Mouse (Mus musculus) ES-Bruce4 (cell line): ENCODE measurements around the gene Zbtb16. TPM values are rescaled to one million over a fixed set of nuclear protein-coding genes. Genes with fewer than 3 reads are reported as not detected.

Source experiments
- H3K27ac ChIP-seq: 2 replicates; pipeline ENCODE4 v1.5.1; 2012; ENCODE audit warnings: low read length, inconsistent platforms; ENCODE audit not compliant: insufficient read depth
- H3K27me3 ChIP-seq: 2 replicates; pipeline ENCODE4 v1.6.1; 2012; ENCODE audit warnings: mild to moderate bottlenecking, low read length, inconsistent platforms; ENCODE audit not compliant: control insufficient read depth, poor library complexity, insufficient read depth, severe bottlenecking
- H3K36me3 ChIP-seq: 2 replicates; pipeline ENCODE4 v1.6.1; 2012; ENCODE audit warnings: inconsistent platforms, mild to moderate bottlenecking, low read length, moderate library complexity; ENCODE audit not compliant: control insufficient read depth, poor library complexity, insufficient read depth, severe bottlenecking
- H3K4me1 ChIP-seq: one replicate; pipeline ENCODE4 v1.8.1; 2011; ENCODE audit warnings: low read length; ENCODE audit not compliant: control insufficient read depth, insufficient read depth
- H3K4me3 ChIP-seq: 2 replicates; pipeline ENCODE4 v1.5.1; 2011; ENCODE audit warnings: low read depth, mild to moderate bottlenecking, low read length
- H3K9ac ChIP-seq: 2 replicates; pipeline ENCODE4 v1.6.1; 2012; ENCODE audit warnings: low read depth, mild to moderate bottlenecking, inconsistent platforms; ENCODE audit not compliant: poor library complexity, severe bottlenecking
- H3K9me3 ChIP-seq: replicated peaks from 2 replicates; pipeline ENCODE4 v1.6.1; 2012; ENCODE audit warnings: mild to moderate bottlenecking, low read length, inconsistent platforms; ENCODE audit not compliant: control insufficient read depth, poor library complexity, insufficient read depth, severe bottlenecking
- CTCF ChIP-seq: IDR thresholded peaks from one replicate; pipeline ENCODE4 v1.8.1; 2011; ENCODE audit warnings: low read depth, low read length
- EP300 ChIP-seq: IDR thresholded peaks from 2 replicates; pipeline ENCODE4 v1.6.1; 2011; ENCODE audit warnings: low read depth, low read length; ENCODE audit not compliant: insufficient read depth
- POLR2A ChIP-seq: IDR thresholded peaks from one replicate; pipeline ENCODE4 v1.8.1; 2011; ENCODE audit warnings: low read length; ENCODE audit not compliant: insufficient read depth
- polyA plus RNA-seq: library from polyadenylated mRNA; stranded (reverse); fragments of >200 nt; gene quantifications from 2 replicates; pipeline ENCODE4 v1.2.4, GENCODE M21; 2011; ENCODE audit warnings: low read depth; ENCODE audit not compliant: missing spikeins, insufficient read depth, insufficient read length

Zbtb16 gene
- polyA plus RNA-seq, 1 experiment = 0.49 TPM

DNA sequence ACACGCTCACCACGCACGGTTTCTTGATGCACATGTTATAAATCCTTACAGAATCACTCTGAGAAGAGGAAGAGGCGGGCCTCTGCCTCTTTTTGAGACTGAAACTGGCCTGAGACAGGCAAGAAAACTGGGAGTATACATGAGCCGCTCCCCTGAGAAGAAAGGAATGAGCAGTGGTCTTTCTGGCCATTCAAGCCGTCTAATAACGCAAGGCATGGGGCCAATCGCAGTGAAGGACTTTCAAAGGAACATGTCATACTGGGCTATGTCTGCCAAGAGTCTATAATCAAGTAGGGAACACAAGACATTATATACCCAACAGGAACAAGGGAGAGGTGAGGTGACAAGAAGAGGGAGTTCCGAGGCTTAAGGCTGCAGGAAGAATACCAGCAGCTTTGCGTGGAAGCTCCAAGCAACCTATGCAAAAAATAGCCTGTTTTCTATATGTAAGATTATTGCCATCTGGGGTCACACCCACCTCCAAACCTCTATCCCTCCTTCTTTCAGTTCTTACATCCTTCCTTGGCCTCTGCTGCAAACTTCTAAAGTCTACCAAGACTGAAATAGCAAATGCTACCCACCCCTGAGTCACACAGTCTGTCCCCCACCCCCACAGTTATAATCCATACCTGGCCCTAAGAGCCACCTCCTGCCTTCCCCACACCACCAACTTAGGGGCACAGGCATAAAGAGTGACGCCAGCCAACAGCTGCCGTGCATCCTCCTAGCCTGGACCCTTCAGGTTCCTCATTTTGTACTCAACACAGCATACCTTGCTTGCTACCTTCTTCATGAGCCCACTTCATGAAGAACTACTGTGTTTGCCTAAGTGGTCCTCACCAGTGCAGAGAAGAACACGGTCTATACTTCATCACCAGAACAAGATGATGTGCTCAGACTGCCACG lies 74.0 kb downstream of the Zbtb16 start:
- no peak overlapping the region for H3K4me3 ChIP-seq
- H3K4me1 ChIP-seq = no peaks in the 10 kb centered on the region
- H3K27me3 ChIP-seq = no peaks in the 10 kb centered on the region
- TF ChIP-seq EP300 (no peak), POLR2A (no peak), CTCF (no peak)
- no peak overlapping the region for H3K9ac ChIP-seq
- no peak overlapping the region for H3K27ac ChIP-seq
- H3K36me3 ChIP-seq = no peaks in the 10 kb centered on the region
- no peaks in the 10 kb centered on the region for H3K9me3 ChIP-seq

DNA sequence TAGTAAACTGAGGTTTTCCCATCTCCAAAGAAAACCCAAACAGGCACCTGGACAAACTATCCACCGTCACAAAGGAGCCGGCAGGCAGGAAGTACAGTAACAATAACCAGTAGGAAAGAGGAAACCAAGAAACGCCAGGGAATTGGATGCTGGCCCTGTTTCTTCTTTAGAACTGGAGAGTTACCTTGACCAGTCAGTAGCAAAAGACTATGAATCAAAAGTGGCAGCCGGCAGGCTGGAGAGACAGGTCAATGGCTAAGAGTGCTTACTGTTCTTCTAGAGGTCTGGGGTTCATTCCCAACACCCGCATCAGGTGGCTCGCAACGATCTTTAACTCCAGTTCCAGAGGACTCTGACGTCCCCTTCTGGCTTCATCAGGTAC lies 74.9 kb downstream of the Zbtb16 start:
- TF ChIP-seq POLR2A (no peak), CTCF (no peak), EP300 (no peak)
- no peaks in the 10 kb centered on the region for H3K27me3 ChIP-seq
- no peak overlapping the region for H3K9ac ChIP-seq
- no peaks in the 10 kb centered on the region for H3K36me3 ChIP-seq
- no peaks in the 10 kb centered on the region for H3K4me1 ChIP-seq
- H3K4me3 ChIP-seq = no peak overlapping the region
- H3K27ac ChIP-seq = no peak overlapping the region
- H3K9me3 ChIP-seq = no peaks in the 10 kb centered on the region

DNA sequence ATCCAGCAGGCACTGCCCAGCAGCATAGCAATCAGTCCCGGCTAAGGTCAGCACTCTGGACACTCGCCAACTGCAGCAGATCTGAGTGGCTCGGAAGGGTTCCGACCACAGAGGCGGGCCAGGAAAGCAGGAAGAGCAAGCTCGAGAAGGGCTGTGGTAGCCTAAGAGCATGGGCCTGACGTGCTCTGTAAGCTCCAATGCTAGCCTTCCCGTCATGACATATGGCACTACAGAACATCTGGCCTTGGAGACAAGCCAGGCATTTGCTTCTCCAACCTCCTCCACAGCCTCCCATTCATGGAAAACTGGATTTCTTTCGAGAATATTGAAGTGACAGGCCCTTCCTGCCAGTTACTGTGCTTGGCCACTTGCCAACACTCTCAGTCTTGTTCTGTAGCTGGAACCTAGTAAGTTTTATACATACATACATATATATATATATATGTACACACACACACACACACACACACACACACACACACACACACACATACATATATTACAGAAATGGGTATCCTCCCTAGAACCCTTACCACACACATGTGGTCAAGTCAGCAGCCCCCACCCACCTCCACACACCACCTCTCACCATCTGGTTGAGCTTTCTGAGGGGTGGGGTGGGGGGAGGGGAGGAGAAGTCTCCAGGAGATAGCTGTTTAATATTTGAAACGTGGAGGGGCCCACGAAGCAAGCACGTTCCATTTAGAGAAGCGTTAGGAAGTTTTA lies 75.4 kb downstream of the Zbtb16 start:
- H3K36me3 ChIP-seq = no peaks in the 10 kb centered on the region
- TF ChIP-seq EP300 (no peak), POLR2A (no peak), CTCF (no peak)
- H3K4me3 ChIP-seq = no peak overlapping the region
- no peaks in the 10 kb centered on the region for H3K9me3 ChIP-seq
- H3K27me3 ChIP-seq = no peaks in the 10 kb centered on the region
- H3K9ac ChIP-seq = no peak overlapping the region
- no peaks in the 10 kb centered on the region for H3K4me1 ChIP-seq
- no peak overlapping the region for H3K27ac ChIP-seq

DNA sequence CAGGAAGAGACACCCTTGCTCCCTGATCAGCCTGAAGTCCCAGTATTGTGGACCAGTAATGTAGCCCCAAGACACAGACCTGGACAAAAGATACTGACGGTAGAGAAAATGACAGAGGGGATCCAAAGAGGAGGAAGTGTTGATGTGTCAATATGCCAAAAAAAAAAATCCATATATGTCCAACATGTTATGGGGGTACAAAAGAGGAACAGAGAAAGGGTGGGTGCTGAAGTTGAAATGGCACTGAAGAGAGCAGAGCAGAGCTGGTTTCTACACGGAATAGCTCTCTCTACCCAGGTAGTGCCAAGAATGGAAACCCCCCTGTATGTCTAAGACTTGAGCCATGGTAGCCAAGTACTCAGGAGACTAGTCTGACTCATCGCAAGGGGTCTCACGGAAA lies 76.9 kb downstream of the Zbtb16 start:
- H3K9me3 ChIP-seq = no peaks in the 10 kb centered on the region
- no peaks in the 10 kb centered on the region for H3K4me1 ChIP-seq
- H3K36me3 ChIP-seq = no peaks in the 10 kb centered on the region
- H3K4me3 ChIP-seq = no peak overlapping the region
- H3K27me3 ChIP-seq = no peaks in the 10 kb centered on the region
- TF ChIP-seq CTCF = no peak
- TF ChIP-seq EP300 = no peak
- TF ChIP-seq POLR2A = no peak
- no peak overlapping the region for H3K9ac ChIP-seq
- H3K27ac ChIP-seq = no peak overlapping the region

DNA sequence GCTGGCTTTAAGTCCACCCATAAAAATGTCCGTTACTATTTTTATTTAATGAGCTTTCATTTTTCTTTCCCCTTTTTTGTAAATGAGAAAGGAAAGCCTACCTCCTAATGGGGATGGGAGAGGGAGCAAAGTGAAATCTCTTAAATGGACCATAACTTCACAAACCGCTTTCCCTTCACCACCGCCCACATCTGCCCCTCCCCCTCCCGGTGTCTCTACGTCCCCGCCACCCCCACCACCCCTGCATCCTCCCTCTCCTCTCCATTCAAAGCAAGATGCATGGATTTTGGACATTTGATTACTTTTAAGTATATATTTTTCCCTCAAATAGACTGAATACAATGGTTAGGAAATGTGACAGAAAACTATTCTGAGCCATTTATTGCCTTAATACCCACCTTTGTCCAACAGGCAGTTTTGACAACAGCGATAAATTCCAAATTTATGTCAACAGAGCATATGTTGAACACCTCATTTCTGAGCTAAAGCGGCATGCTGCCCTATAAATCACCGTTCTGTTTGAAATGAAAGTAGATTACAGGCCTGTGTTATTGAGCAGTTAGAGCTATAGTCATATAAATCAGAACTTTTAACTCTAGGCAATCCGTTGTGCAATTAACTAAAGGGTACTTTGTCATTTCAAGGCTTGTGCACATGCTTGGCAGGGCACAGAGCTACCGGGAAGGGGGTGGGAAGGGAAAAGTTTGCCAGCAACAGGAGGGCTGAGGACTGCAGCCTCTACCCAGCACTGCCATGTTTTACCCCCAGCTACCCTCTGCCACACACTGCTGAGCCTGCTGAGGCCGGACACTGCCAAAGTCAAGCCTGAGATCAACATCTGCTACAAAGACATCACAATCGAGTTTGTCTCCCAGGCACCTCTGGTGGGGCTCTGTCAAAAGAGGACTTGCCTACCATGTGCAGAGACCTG lies 78.1 kb downstream of the Zbtb16 start:
- no peak for TF ChIP-seq CTCF
- TF ChIP-seq EP300 = no peak
- TF ChIP-seq POLR2A = no peak
- no peaks in the 10 kb centered on the region for H3K36me3 ChIP-seq
- H3K9me3 ChIP-seq = no peaks in the 10 kb centered on the region
- H3K27me3 ChIP-seq = no peaks in the 10 kb centered on the region
- H3K4me3 ChIP-seq = no peak overlapping the region
- H3K4me1 ChIP-seq = no peaks in the 10 kb centered on the region
- H3K9ac ChIP-seq = no peak overlapping the region
- no peak overlapping the region for H3K27ac ChIP-seq
